Comparison of ENCODE assay signal across 26 mouse cellular contexts in genomic region chrX:77607488-77607887, GRCm38 (mm10).
DNase-seq lines count a peak whose midpoint lies in the region; ATAC-seq and TF ChIP-seq lines count a peak whose summit lies in the region.
"Had no signal": no experiment of that assay in that cellular context is flagged by ENCODE, and none has a peak within 500 bp of the region (broad histone marks: within the 10 kb centered on the region; RNA-seq: fewer than 3 reads in every experiment).

No protein-coding gene starts in this region.

- ATAC-seq in heart, embryonic 13.5 days (ENCODE audit: extremely low read depth, insufficient number of reproducible peaks, low FRiP score, low TSS enrichment) = no peak
- ATAC-seq in heart, embryonic 11.5 days (replicated peaks; ENCODE audit: insufficient number of reproducible peaks, low FRiP score, low TSS enrichment) = no peak
- ATAC-seq in heart, postnatal 0 days (ENCODE audit: insufficient read depth, low read depth) = no peak
- ATAC-seq in intestine, embryonic 15.5 days = peak; percentile 49
- peak; percentile 58 for ATAC-seq in intestine, embryonic 16.5 days
- ATAC-seq: CD4-positive, CD25-positive, alpha-beta regulatory T cell, adult 4 months; forebrain, embryonic 15.5 days; hindbrain, postnatal 0 days; inflammation-experienced regulatory T-cells, adult 6 months had no signal

- H3K4me3 ChIP-seq in heart, embryonic 13.5 days = no peak overlapping the region
- no peak overlapping the region for H3K4me3 ChIP-seq in heart, embryonic 11.5 days (ENCODE audit: low read depth, low read length)
- H3K4me3 ChIP-seq in heart, postnatal 0 days (ENCODE audit: low read depth, low read length) = no peak overlapping the region
- H3K4me3 ChIP-seq in heart, embryonic 10.5 days = no peak overlapping the region
- H3K4me3 ChIP-seq in intestine, embryonic 15.5 days (replicated peaks) = no peak overlapping the region
- no peak overlapping the region for H3K4me3 ChIP-seq in intestine, embryonic 16.5 days (ENCODE audit: low read length)
- H3K4me3 ChIP-seq in forebrain, embryonic 10.5 days = no peak overlapping the region
- H3K4me3 ChIP-seq: embryonic facial prominence, embryonic 12.5 days; embryonic facial prominence, embryonic 15.5 days; forebrain, embryonic 12.5 days; forebrain, embryonic 15.5 days had no signal

- no peak for DNase-seq in heart, postnatal 0 days (ENCODE audit: low spot score)
- no peak for DNase-seq in heart, embryonic 10.5 days (ENCODE audit: low spot score)
- DNase-seq in forebrain, embryonic 10.5 days (ENCODE audit: extremely low spot score, low spot score) = no peak
- DNase-seq: adrenal gland, adult 2 months; adrenal gland, postnatal 14 days; cerebellum, adult 11 months; cerebellum, adult 2 months; cerebellum, adult 9-11 months; cerebellum, postnatal 25 days; gastrocnemius, postnatal 10 days; gastrocnemius, postnatal 36 days; heart, postnatal 36 days; kidney, adult 18-20 months; kidney, adult 9 months had no signal

- TF ChIP-seq CTCF in heart, postnatal 0 days (IDR thresholded peaks at IDR 0.05; ENCODE audit: low read depth) = no peak

- 32% methylated on average over 1 of the region's 1 CpGs for WGBS in heart, embryonic 13.5 days
- WGBS in heart, embryonic 11.5 days (ENCODE audit: insufficient replicate concordance) = 38% methylated on average over 1 of the region's 1 CpGs
- WGBS in heart, postnatal 0 days = 39% methylated on average over 1 of the region's 1 CpGs
- WGBS in heart, embryonic 10.5 days = 33% methylated on average over 1 of the region's 1 CpGs
- 38% methylated on average over 1 of the region's 1 CpGs for WGBS in intestine, embryonic 15.5 days
- 25% methylated on average over 1 of the region's 1 CpGs for WGBS in intestine, embryonic 16.5 days
- 54% methylated on average over 1 of the region's 1 CpGs for WGBS in forebrain, embryonic 10.5 days

- TF ChIP-seq EP300 in heart, postnatal 0 days (IDR thresholded peaks at IDR 0.05; ENCODE audit: low read depth) = no peak

- H3K9ac ChIP-seq in heart, embryonic 13.5 days = no peak overlapping the region
- no peak overlapping the region for H3K9ac ChIP-seq in heart, embryonic 11.5 days (ENCODE audit: low read depth, low read length)
- no peak overlapping the region for H3K9ac ChIP-seq in heart, postnatal 0 days (replicated peaks; ENCODE audit: low read depth, low read length)
- H3K9ac ChIP-seq in intestine, embryonic 15.5 days = no peak overlapping the region
- H3K9ac ChIP-seq in intestine, embryonic 16.5 days (ENCODE audit: low read depth, low read length) = no peak overlapping the region
- H3K9ac ChIP-seq: embryonic facial prominence, embryonic 12.5 days; embryonic facial prominence, embryonic 15.5 days; forebrain, embryonic 12.5 days; forebrain, embryonic 15.5 days; hindbrain, embryonic 14.5 days had no signal

- H3K4me2 ChIP-seq in heart, embryonic 13.5 days = no peak overlapping the region
- H3K4me2 ChIP-seq in heart, embryonic 11.5 days = no peak overlapping the region
- no peak overlapping the region for H3K4me2 ChIP-seq in heart, postnatal 0 days (ENCODE audit: low read depth, low read length)
- H3K4me2 ChIP-seq in intestine, embryonic 15.5 days (replicated peaks) = no peak overlapping the region
- no peak overlapping the region for H3K4me2 ChIP-seq in intestine, embryonic 16.5 days (ENCODE audit: low read depth, low read length)
- H3K4me2 ChIP-seq: embryonic facial prominence, embryonic 12.5 days; embryonic facial prominence, embryonic 15.5 days; forebrain, embryonic 12.5 days; forebrain, embryonic 15.5 days; hindbrain, embryonic 14.5 days had no signal

- peak overlapping the region; percentile 32 for H3K27ac ChIP-seq in heart, embryonic 13.5 days (replicated peaks)
- no peak overlapping the region for H3K27ac ChIP-seq in heart, embryonic 11.5 days (ENCODE audit: low read depth, low read length)
- H3K27ac ChIP-seq in heart, postnatal 0 days (ENCODE audit: low read depth) = peak overlapping the region; percentile 51; the same call in 1 of the 2 replicates
- H3K27ac ChIP-seq in heart, embryonic 10.5 days = no peak overlapping the region
- H3K27ac ChIP-seq in intestine, embryonic 15.5 days = no peak overlapping the region
- no peak overlapping the region for H3K27ac ChIP-seq in intestine, embryonic 16.5 days (ENCODE audit: low read length)
- H3K27ac ChIP-seq in forebrain, embryonic 10.5 days = no peak overlapping the region
- H3K27ac ChIP-seq: embryonic facial prominence, embryonic 12.5 days; embryonic facial prominence, embryonic 15.5 days; forebrain, embryonic 12.5 days; forebrain, embryonic 15.5 days; hindbrain, embryonic 14.5 days; hindbrain, postnatal 0 days had no signal

- H3K27me3 ChIP-seq in heart, embryonic 13.5 days (replicated peaks) = no peaks in the 10 kb centered on the region
- no peaks in the 10 kb centered on the region for H3K27me3 ChIP-seq in heart, embryonic 11.5 days (ENCODE audit: control insufficient read depth, insufficient read depth, low read length)
- no peaks in the 10 kb centered on the region for H3K27me3 ChIP-seq in heart, postnatal 0 days (ENCODE audit: control insufficient read depth, insufficient read depth, low read length)
- H3K27me3 ChIP-seq in heart, embryonic 10.5 days (ENCODE audit: insufficient read depth, poor library complexity, severe bottlenecking) = no peaks in the 10 kb centered on the region
- no peaks in the 10 kb centered on the region for H3K27me3 ChIP-seq in intestine, embryonic 15.5 days (replicated peaks)
- no peaks in the 10 kb centered on the region for H3K27me3 ChIP-seq in intestine, embryonic 16.5 days (replicated peaks; ENCODE audit: control insufficient read depth, insufficient read depth, low read length)
- H3K27me3 ChIP-seq in forebrain, embryonic 10.5 days (ENCODE audit: poor library complexity, severe bottlenecking) = no peaks in the 10 kb centered on the region
- H3K27me3 ChIP-seq: embryonic facial prominence, embryonic 12.5 days; embryonic facial prominence, embryonic 15.5 days; forebrain, embryonic 12.5 days; forebrain, embryonic 15.5 days had no signal

- H3K4me1 ChIP-seq in heart, embryonic 13.5 days = peaks cover 55% of the 10 kb centered on the region
- peaks cover 3% of the 10 kb centered on the region for H3K4me1 ChIP-seq in heart, embryonic 11.5 days (ENCODE audit: control insufficient read depth, insufficient read depth, low read length)
- no peaks in the 10 kb centered on the region for H3K4me1 ChIP-seq in heart, postnatal 0 days (ENCODE audit: control insufficient read depth, insufficient read depth)
- no peaks in the 10 kb centered on the region; the same call in 1 of the 2 replicates for H3K4me1 ChIP-seq in heart, embryonic 10.5 days
- H3K4me1 ChIP-seq in intestine, embryonic 15.5 days (replicated peaks) = no peaks in the 10 kb centered on the region
- no peaks in the 10 kb centered on the region for H3K4me1 ChIP-seq in intestine, embryonic 16.5 days (ENCODE audit: control insufficient read depth, insufficient read depth, low read length)
- H3K4me1 ChIP-seq in forebrain, embryonic 10.5 days = no peaks in the 10 kb centered on the region
- H3K4me1 ChIP-seq: embryonic facial prominence, embryonic 12.5 days; embryonic facial prominence, embryonic 15.5 days; forebrain, embryonic 12.5 days; forebrain, embryonic 15.5 days had no signal

- no peaks in the 10 kb centered on the region for H3K36me3 ChIP-seq in heart, embryonic 13.5 days
- H3K36me3 ChIP-seq in heart, embryonic 11.5 days (ENCODE audit: control insufficient read depth, insufficient read depth, low read length) = no peaks in the 10 kb centered on the region
- H3K36me3 ChIP-seq in heart, postnatal 0 days (replicated peaks; ENCODE audit: control insufficient read depth, insufficient read depth, low read length) = no peaks in the 10 kb centered on the region
- H3K36me3 ChIP-seq in heart, embryonic 10.5 days = no peaks in the 10 kb centered on the region
- no peaks in the 10 kb centered on the region for H3K36me3 ChIP-seq in intestine, embryonic 15.5 days
- H3K36me3 ChIP-seq in intestine, embryonic 16.5 days (ENCODE audit: control insufficient read depth, insufficient read depth, low read length) = no peaks in the 10 kb centered on the region
- H3K36me3 ChIP-seq in forebrain, embryonic 10.5 days (replicated peaks) = no peaks in the 10 kb centered on the region
- H3K36me3 ChIP-seq: embryonic facial prominence, embryonic 12.5 days; embryonic facial prominence, embryonic 15.5 days; forebrain, embryonic 12.5 days; forebrain, embryonic 15.5 days had no signal

- no peaks in the 10 kb centered on the region for H3K9me3 ChIP-seq in heart, embryonic 13.5 days
- no peaks in the 10 kb centered on the region for H3K9me3 ChIP-seq in heart, embryonic 11.5 days (replicated peaks; ENCODE audit: control insufficient read depth, low read length)
- H3K9me3 ChIP-seq in heart, postnatal 0 days (replicated peaks; ENCODE audit: control insufficient read depth, low read length) = no peaks in the 10 kb centered on the region
- no peaks in the 10 kb centered on the region for H3K9me3 ChIP-seq in heart, embryonic 10.5 days
- no peaks in the 10 kb centered on the region for H3K9me3 ChIP-seq in intestine, embryonic 15.5 days
- no peaks in the 10 kb centered on the region for H3K9me3 ChIP-seq in intestine, embryonic 16.5 days (ENCODE audit: control insufficient read depth, low read length)
- H3K9me3 ChIP-seq in forebrain, embryonic 10.5 days = no peaks in the 10 kb centered on the region
- H3K9me3 ChIP-seq: embryonic facial prominence, embryonic 12.5 days; embryonic facial prominence, embryonic 15.5 days; forebrain, embryonic 12.5 days; forebrain, embryonic 15.5 days had no signal

Comparison
In these comparisons a context has a peak if more than half of its experiments do, and no peak if none do; other contexts are left out.
1. H3K27ac ChIP-seq: peak in heart, embryonic 13.5 days (single experiment) and heart, postnatal 0 days (single experiment); none in heart, embryonic 11.5 days (single experiment), heart, embryonic 10.5 days (single experiment), intestine, embryonic 15.5 days (single experiment), intestine, embryonic 16.5 days (single experiment) and forebrain, embryonic 10.5 days (single experiment).
2. ATAC-seq: peak in intestine, embryonic 15.5 days (single experiment) and intestine, embryonic 16.5 days (single experiment); none in heart, embryonic 13.5 days (single experiment), heart, embryonic 11.5 days (single experiment) and heart, postnatal 0 days (single experiment).